Mouse (Mus musculus) brain, embryonic 14.5 days (tissue): ENCODE results near the gene Tdrd12. TPM values are rescaled to one million over a fixed set of nuclear protein-coding genes. Genes with fewer than 3 reads are reported as not detected.

Experiments
- DNase-seq: peaks from one replicate; pipeline ENCODE4 v3.0.0-alpha.2; 2011; ENCODE audit warnings: low read depth
- CTCF ChIP-seq: fragments of 200-500 bp; IDR thresholded peaks from 2 replicates; pipeline ENCODE4 v1.5.1; 2012; ENCODE audit warnings: inconsistent platforms, mild to moderate bottlenecking, moderate library complexity, borderline replicate concordance; ENCODE audit not compliant: insufficient read depth, insufficient read length; ENCODE audit errors: extremely low read depth
- POLR2A ChIP-seq: fragments of 200-500 bp; IDR thresholded peaks from 2 replicates; pipeline ENCODE4 v1.6.1; 2012; ENCODE audit warnings: mild to moderate bottlenecking, inconsistent platforms, borderline replicate concordance; ENCODE audit not compliant: poor library complexity, insufficient read depth, insufficient read length, severe bottlenecking; ENCODE audit errors: extremely low read depth
- polyA plus RNA-seq: library from polyadenylated mRNA; depleted of rRNA; stranded (reverse); fragments of >200 nt; gene quantifications from 2 replicates; pipeline ENCODE4 v1.2.3, GENCODE M21; 2012; rRNA removed

Tdrd12 gene
- polyA plus RNA-seq, 1 experiment, result 0.22 TPM

DNA sequence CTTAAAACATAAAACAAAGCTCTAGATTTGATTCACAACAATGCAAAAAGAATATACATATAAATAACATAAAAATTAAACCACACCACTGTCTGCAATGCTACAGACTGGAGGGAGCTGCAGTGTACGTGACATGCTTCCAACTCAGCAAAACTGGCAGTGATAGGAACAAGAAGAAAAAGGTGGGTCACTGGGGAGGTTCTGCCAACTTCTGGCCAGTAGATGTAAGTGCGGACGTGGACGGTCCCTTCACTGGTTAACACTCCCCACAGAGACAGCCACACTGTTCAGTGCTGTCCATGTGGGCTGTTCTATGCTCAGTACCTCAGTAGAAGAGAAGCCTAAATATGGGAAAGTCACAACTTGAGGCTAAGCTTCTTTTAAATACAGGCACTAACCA is 66.8 kb downstream of the Tdrd12 start:
- TF ChIP-seq CTCF (no peak), POLR2A (no peak)
- no peak for DNase-seq

DNA sequence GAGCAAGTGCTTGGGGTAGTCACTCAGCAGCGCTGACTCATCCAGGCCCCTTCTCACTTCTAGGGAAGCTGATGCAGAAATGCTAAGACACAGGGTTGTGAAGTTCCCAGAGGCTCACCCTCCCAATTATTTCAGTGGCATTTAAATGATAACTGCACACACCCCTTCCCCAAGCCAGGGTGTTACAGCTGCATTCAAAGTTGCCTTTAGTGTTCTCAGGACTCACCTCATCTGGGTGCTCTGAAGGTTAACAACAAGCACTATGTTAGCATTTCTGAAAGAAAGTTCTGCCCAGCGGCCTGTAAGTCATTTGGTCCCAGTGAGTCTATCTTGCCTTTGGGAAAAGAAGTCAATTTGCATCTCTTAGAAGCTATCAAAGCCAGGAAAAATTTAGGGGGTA is 69.7 kb downstream of the Tdrd12 start:
- DNase-seq, result no peak
- TF ChIP-seq POLR2A, result no peak
- TF ChIP-seq CTCF, result no peak

DNA sequence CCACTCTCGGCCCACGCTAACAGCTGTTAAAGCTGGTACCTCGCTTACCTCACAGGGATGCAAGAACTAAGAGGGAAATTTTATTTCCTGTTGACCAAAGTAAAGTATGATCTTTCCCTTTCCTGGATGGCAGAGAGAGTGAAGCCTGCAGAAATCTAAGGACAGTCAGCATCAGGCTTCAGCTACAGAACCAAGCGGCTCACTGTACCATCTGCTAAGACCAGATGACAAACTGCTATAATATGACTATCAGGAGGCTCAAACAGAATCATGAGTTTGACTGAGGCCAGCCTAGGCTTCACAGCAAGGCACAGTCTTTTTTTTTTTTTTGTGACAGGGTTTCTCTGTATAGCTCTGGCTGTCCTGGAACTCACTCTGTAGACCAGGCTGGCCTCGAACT is 72.5 kb downstream of the Tdrd12 start:
- no peak for TF ChIP-seq CTCF
- no peak for TF ChIP-seq POLR2A
- DNase-seq, result no peak

DNA sequence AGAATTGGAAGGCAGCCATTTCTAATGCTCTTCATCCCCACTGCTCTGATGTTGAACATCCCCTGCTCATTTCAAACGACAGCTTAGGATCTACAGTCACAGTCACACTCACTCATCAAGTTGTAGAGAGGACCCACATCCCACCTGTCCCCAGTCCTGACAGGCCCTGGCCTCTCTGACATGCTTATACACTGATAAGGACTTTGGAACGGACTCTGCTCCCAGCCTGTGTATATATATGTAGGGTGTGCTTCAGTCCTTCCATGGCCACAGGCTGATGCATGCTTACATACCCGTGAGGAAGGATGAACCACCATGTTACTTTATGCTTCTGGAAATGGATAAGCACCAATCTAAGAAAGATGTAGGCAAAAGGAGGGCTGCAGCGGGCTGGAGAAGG is 76.6 kb downstream of the Tdrd12 start:
- no peak for DNase-seq

DNA sequence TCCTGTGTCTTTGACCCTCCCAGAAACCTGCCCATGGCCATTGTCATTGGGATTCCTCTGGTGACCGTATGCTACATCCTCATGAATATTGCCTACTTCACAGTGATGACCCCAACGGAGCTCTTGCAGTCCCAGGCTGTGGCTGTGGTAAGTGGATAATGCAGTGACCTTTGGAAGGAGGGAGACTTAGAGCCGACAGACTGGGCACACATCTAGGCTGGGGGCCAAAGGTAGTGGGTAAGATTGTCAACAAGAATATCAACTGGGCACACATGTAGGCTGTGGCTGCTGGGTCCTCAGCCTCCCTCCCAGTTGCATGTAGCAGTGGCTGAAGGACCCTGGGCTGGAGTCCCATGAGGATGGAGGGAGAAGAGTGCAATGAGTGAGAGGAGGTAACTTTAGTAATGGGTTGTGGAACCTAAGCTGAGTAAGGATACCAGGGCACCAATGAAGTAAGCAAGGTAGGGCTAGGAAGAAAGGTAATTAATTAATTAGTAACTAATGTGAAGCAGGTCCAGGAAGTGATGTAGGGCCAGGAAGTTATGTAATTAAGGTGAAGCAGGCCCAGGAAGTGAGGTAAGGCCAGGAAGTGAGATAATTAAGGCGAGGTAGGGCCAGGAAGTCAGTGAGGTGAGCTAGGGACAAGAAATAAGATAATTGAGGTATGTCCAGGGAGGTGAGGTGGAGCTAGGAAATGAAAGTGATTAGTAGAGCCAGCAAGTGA is 81.3 kb downstream of the Tdrd12 start:
- TF ChIP-seq POLR2A (no peak), CTCF (no peak)
- DNase-seq, result no peak

More for the DNA sequence above, 76.6 kb downstream of the Tdrd12 start:
- no peak for TF ChIP-seq POLR2A
- TF ChIP-seq CTCF, result no peak

DNA sequence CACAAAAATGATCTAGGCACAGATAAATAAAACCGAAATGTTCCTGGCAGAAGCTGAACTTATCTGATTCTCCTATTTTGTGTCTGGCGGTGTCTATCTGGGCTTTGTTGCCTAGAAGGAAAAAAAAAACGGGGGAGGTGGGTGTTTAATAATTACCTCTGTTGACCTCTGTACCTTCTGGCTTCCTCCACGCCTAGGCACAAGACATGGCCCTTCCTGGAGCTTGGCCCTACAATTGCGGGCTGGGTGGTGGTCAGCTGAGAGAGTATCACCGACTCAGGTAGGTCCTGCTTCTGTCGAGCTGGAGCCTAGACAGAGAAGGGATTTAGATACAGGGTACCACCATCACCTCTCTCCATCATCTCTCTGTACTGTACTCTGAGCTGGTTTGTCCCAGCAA is 88.7 kb downstream of the Tdrd12 start:
- TF ChIP-seq CTCF (no peak), POLR2A (no peak)
- DNase-seq, result no peak

DNA sequence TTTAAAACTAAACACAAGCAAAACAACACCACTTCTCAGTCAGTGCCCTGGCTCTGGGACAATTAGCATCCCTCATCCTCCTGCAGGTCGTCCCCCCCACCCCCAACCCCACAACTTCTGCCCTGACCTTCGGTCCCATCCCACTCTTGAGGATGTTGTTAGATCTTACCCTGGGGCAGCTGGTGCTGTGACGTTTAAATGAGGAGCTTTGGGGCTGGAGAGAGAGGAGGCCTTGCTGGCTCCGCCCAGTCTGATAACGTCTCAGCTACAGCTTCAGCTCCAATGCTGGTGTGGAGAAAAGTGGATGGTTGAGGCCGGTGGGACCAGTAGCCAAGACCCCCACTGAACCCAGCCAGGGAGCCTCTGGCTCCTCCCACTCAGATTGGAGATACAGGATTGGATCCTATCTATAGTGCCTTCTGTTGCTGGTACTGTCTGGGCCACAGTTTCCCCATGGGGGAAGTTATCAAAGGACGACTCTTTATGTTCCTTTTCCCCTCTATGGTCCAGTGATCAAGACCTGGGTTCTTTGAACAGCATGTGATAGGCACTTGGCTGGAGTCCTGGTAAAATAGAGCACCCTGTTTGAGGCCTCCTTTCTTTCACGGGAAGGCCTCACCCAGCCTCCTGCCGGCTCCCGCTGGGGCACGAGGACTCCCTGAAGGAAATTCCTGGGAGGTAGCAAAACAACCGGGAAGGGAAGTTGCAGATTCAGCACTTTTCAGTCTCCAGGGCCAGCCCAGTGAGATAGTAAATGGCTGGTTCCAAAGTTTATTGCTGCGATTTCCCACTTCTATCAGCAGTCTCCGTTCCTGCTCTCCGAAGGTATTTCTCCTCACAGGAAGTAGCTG is 89.3 kb downstream of the Tdrd12 start, which contains the start of gene Slc7a9:
Gene Slc7a9, plus strand, starts transcription at position 801 of the 851 bp plus-strand sequence.
- DNase-seq, result peak; percentile 4
- no peak for TF ChIP-seq CTCF
- TF ChIP-seq POLR2A, result no peak

DNA sequence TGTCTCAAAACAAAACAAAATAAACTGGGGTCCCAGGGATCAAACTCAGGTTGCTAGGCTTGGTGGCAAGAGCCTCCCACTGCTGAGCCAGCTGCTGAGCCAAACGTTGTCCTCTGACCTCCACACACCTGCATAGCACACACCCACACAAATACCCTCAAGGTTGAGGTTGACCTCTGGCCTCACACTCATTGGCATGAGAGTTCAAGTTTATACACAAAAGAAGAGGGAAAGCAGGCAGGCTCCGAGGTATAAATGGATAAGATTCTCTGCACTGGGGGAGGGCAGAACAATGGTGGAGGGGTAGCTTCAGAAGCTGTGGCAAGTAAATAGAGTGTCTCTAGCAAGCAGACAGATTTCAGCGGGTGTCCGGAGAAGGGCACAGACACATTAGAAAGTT is 90.0 kb downstream of the Tdrd12 start:
- no peak for DNase-seq
- no peak for TF ChIP-seq POLR2A
- TF ChIP-seq CTCF, result no peak

DNA sequence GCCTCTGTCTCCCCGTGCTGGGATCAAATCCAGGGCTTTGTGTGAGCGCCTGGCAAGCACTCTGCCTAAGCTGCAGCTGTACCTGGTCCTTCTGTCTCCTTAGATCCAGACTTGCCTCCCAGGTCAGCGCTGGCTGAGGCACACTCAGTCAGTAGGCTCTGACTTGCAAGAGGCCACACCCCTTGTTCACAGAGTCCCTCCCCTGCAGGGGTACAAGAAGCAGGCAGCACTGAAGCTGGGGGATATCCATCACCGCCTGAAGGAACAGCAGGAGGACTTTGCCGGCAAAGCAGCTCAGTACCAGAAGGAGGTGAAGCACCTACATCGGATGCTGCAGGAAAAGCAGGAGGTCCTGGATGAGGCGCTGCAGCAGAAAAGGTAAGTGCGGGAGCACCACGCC is 102.3 kb downstream of the Tdrd12 start:
- no peak for TF ChIP-seq CTCF
- TF ChIP-seq POLR2A, result no peak
- no peak for DNase-seq

DNA sequence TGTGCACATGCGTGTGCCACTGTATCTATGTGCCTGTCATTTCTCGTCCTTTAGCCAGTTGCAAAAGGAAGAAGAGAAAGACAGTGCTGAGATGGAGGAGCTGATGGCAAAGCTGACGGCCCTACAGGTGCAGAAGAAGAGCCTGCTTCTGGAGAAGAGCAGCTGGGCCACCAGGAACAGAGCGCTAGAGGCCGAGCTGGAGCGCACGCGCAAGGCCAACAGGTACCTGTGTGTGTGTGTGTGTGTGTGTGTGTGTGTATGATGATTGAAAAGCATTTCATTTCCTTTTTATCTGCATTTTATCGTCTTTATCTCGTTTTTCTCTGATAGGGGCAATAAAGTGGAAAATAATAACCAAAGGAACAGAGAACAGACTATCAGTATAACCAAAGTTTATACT is 109.4 kb downstream of the Tdrd12 start:
- no peak for DNase-seq
- TF ChIP-seq CTCF (no peak), POLR2A (no peak)

DNA sequence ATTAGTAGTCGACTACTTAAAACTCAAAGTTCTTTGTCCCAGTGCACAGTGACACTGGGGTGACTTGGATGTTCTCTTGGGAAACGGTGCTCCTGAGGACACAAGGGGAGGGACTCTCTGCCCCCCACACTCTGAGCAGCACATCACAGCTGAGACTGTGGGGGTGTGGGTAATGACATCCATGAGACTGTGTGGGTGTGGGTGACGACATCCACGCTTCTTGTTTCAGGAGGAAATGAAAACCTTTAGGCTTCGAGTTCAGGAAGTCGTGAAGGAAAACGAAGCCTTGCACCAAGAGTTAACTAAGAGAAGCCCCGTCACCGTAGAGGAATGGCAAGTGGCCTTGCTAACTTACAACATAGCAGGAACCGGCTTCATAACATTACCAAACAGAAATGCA is 114.5 kb downstream of the Tdrd12 start:
- TF ChIP-seq POLR2A (no peak), CTCF (no peak)
- no peak for DNase-seq

Other genes starting within 250 kb of the Tdrd12 start
- gene Gpatch1, start 219.3 kb downstream of the Tdrd12 start, polyA plus RNA-seq, result 14.6 and 14.8 TPM in 2 replicates
- gene Rhpn2, start 203.6 kb downstream of the Tdrd12 start, polyA plus RNA-seq, result 1.4 and 2.5 TPM in 2 replicates
- gene Faap24, start 140.9 kb downstream of the Tdrd12 start, polyA plus RNA-seq, result 8.0 and 8.2 TPM in 2 replicates
- gene Cep89, start 140.7 kb downstream of the Tdrd12 start, polyA plus RNA-seq, result 24.4 and 29.0 TPM in 2 replicates
- gene Slc7a9, start 88.9 kb downstream of the Tdrd12 start, polyA plus RNA-seq, result 0.05 and 0.06 TPM in 2 replicates
- 40.5 and 46.1 TPM in 2 replicates for gene Nudt19, start 18.6 kb upstream of the Tdrd12 start, polyA plus RNA-seq
- 0.21 and 0.26 TPM in 2 replicates for gene Rgs9bp, start 47.8 kb upstream of the Tdrd12 start, polyA plus RNA-seq
- gene Ankrd27, start 48.5 kb upstream of the Tdrd12 start, polyA plus RNA-seq, result 23.6 and 24.4 TPM in 2 replicates
- gene Pdcd5, start 109.8 kb upstream of the Tdrd12 start, polyA plus RNA-seq, result 138 and 144 TPM in 2 replicates
- gene Dpy19l3, start 216.7 kb upstream of the Tdrd12 start, polyA plus RNA-seq, result 19.8 and 25.2 TPM in 2 replicates